9 mouse cellular contexts compared by ENCODE assay signal in the genomic region with DNA sequence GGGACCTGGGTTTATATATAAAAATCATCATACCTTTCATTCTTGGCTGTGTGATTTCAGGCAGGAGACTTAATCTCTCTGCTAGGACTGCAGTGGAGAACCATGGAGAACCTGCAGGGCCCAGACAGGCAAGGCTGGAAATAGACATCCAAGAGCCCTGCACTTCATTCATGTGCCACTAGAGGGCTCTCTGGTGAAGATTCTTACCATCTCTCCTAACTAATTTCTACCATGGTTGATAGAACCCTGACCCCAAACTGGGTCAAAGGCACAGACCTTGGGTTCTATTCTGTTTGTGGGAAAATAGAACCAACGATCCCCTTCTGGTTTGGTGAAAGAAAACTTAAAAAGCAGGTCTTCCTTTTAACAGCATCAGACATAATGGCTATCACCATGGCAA. TPM values are rescaled to one million over a fixed set of nuclear protein-coding genes. Genes with fewer than 3 reads are reported as not detected.
DNase-seq lines count a peak whose midpoint lies in the region; ATAC-seq lines count a peak whose summit lies in the region.
"Had no signal": no experiment of that assay in that cellular context is flagged by ENCODE, and none has a peak within 500 bp of the region (broad histone marks: within the 10 kb centered on the region; RNA-seq: fewer than 3 reads in every experiment).

No protein-coding gene starts in this region.

- no peaks in the 10 kb centered on the region for H3K9me3 ChIP-seq in hindbrain, embryonic 11.5 days (ENCODE audit: control insufficient read depth, low read length)
- no peaks in the 10 kb centered on the region for H3K9me3 ChIP-seq in hindbrain, embryonic 12.5 days (replicated peaks)
- H3K9me3 ChIP-seq in midbrain, embryonic 14.5 days (ENCODE audit: control insufficient read depth, low read length): no peaks in the 10 kb centered on the region
- H3K9me3 ChIP-seq: limb, embryonic 12.5 days had no signal

- WGBS in hindbrain, embryonic 11.5 days: 3% methylated on average over 1 of the region's 1 CpGs
- WGBS in hindbrain, embryonic 12.5 days: 8% methylated on average over 1 of the region's 1 CpGs
- WGBS in midbrain, embryonic 14.5 days: 7% methylated on average over 1 of the region's 1 CpGs

- no peak overlapping the region for H3K4me3 ChIP-seq in hindbrain, embryonic 11.5 days (ENCODE audit: low read depth, low read length)
- no peak overlapping the region for H3K4me3 ChIP-seq in hindbrain, embryonic 12.5 days
- H3K4me3 ChIP-seq in midbrain, embryonic 14.5 days (replicated peaks; ENCODE audit: low read depth, low read length): no peak overlapping the region
- H3K4me3 ChIP-seq: limb, embryonic 12.5 days had no signal

- H3K36me3 ChIP-seq in hindbrain, embryonic 11.5 days (ENCODE audit: control insufficient read depth, insufficient read depth, low read length): no peaks in the 10 kb centered on the region
- H3K36me3 ChIP-seq in hindbrain, embryonic 12.5 days: no peaks in the 10 kb centered on the region
- no peaks in the 10 kb centered on the region for H3K36me3 ChIP-seq in midbrain, embryonic 14.5 days (ENCODE audit: control insufficient read depth, insufficient read depth, low read length)
- H3K36me3 ChIP-seq: limb, embryonic 12.5 days had no signal

- no peak overlapping the region for H3K27ac ChIP-seq in hindbrain, embryonic 11.5 days (ENCODE audit: low read depth, low read length)
- H3K27ac ChIP-seq in hindbrain, embryonic 12.5 days: no peak overlapping the region
- no peak overlapping the region for H3K27ac ChIP-seq in midbrain, embryonic 14.5 days (replicated peaks; ENCODE audit: low read depth, low read length)
- H3K27ac ChIP-seq: limb, embryonic 12.5 days had no signal

- ATAC-seq in hindbrain, embryonic 11.5 days (ENCODE audit: low FRiP score): peak; percentile 22; the same call in 1 of the 2 replicates
- ATAC-seq in hindbrain, embryonic 12.5 days (ENCODE audit: low FRiP score): no peak
- no peak for ATAC-seq in midbrain, embryonic 14.5 days (ENCODE audit: low FRiP score, low TSS enrichment)

- no peak overlapping the region for H3K4me2 ChIP-seq in hindbrain, embryonic 11.5 days (replicated peaks; ENCODE audit: low read depth, low read length)
- H3K4me2 ChIP-seq in hindbrain, embryonic 12.5 days (replicated peaks): no peak overlapping the region
- H3K4me2 ChIP-seq in midbrain, embryonic 14.5 days (ENCODE audit: low read length): no peak overlapping the region
- H3K4me2 ChIP-seq: limb, embryonic 12.5 days had no signal

- no peaks in the 10 kb centered on the region for H3K27me3 ChIP-seq in hindbrain, embryonic 11.5 days (ENCODE audit: control insufficient read depth, insufficient read depth, low read length)
- no peaks in the 10 kb centered on the region for H3K27me3 ChIP-seq in hindbrain, embryonic 12.5 days
- H3K27me3 ChIP-seq in midbrain, embryonic 14.5 days (ENCODE audit: control insufficient read depth, insufficient read depth, low read length): no peaks in the 10 kb centered on the region

- peak; percentile 80 for DNase-seq in hindbrain, embryonic 11.5 days (ENCODE audit: low spot score)
- DNase-seq in ES-CJ7 (ENCODE audit: low read depth, low spot score): peak; percentile 68
- peak; percentile 82 for DNase-seq in cerebellum, adult 8-10 months
- DNase-seq in gastrocnemius, postnatal 10 days: peak; percentile 68
- DNase-seq in layer of hippocampus, postnatal 36 days: peak; percentile 63 to 76
- peak; percentile 89 for DNase-seq in midbrain, embryonic 14.5 days
- peak; percentile 71 for DNase-seq in thymus, postnatal 25 days

- H3K9ac ChIP-seq in hindbrain, embryonic 11.5 days (ENCODE audit: low read depth, low read length): no peak overlapping the region
- no peak overlapping the region for H3K9ac ChIP-seq in hindbrain, embryonic 12.5 days
- H3K9ac ChIP-seq in midbrain, embryonic 14.5 days (replicated peaks; ENCODE audit: low read length): no peak overlapping the region
- H3K9ac ChIP-seq: limb, embryonic 12.5 days had no signal

- no peaks in the 10 kb centered on the region for H3K4me1 ChIP-seq in hindbrain, embryonic 11.5 days (replicated peaks; ENCODE audit: control insufficient read depth, insufficient read depth, low read length)
- H3K4me1 ChIP-seq in hindbrain, embryonic 12.5 days: peaks cover 19% of the 10 kb centered on the region
- H3K4me1 ChIP-seq in midbrain, embryonic 14.5 days (ENCODE audit: control insufficient read depth, insufficient read depth, low read length): peaks cover 14% of the 10 kb centered on the region
- H3K4me1 ChIP-seq: limb, embryonic 12.5 days had no signal

RNA-seq across cellular contexts. Expression of gene Calm3, which starts 6.9 kb away (rescaled TPM):
- polyA plus RNA-seq in hindbrain, embryonic 11.5 days (2014; fragmentation: Nextera tagmentation; extraction: Ambion mirVana): 322 and 337 TPM in 2 replicates
- polyA plus RNA-seq in hindbrain, embryonic 12.5 days (2016; fragmentation: Nextera tagmentation; extraction: Ambion mirVana): 185 and 210 TPM in 2 replicates
- total RNA-seq in gastrocnemius, postnatal 10 days (2021): 100 to 1,000 TPM; 255 to 271 TPM
- 1,000 to 10,000 TPM; 2,055 to 2,361 TPM for total RNA-seq in layer of hippocampus, postnatal 36 days (2021)
- polyA plus RNA-seq in midbrain, embryonic 14.5 days (2014; fragmentation: Nextera tagmentation; extraction: Ambion mirVana): 494 and 652 TPM in 2 replicates

RNA-seq across cellular contexts. Expression of gene Pnmal2, which starts 13.6 kb away (rescaled TPM):
- 7.8 and 11.0 TPM in 2 replicates for polyA plus RNA-seq in hindbrain, embryonic 11.5 days (2014; fragmentation: Nextera tagmentation; extraction: Ambion mirVana)
- polyA plus RNA-seq in hindbrain, embryonic 12.5 days (2016; fragmentation: Nextera tagmentation; extraction: Ambion mirVana): 55.6 and 60.3 TPM in 2 replicates
- total RNA-seq in gastrocnemius, postnatal 10 days (2021): 10 to 100 TPM; 20.6 to 24.5 TPM
- total RNA-seq in layer of hippocampus, postnatal 36 days (2021): 100 to 1,000 TPM; 345 to 361 TPM
- polyA plus RNA-seq in midbrain, embryonic 14.5 days (2014; fragmentation: Nextera tagmentation; extraction: Ambion mirVana): 115 and 116 TPM in 2 replicates

RNA-seq across cellular contexts. Expression of gene Ptgir, which starts 24.6 kb away (rescaled TPM):
- 0.56 and 0.81 TPM in 2 replicates for polyA plus RNA-seq in hindbrain, embryonic 11.5 days (2014; fragmentation: Nextera tagmentation; extraction: Ambion mirVana)
- polyA plus RNA-seq in hindbrain, embryonic 12.5 days (2016; fragmentation: Nextera tagmentation; extraction: Ambion mirVana): 1.6 and 2.1 TPM in 2 replicates
- total RNA-seq in gastrocnemius, postnatal 10 days (2021): 1 to 10 TPM; 1.8 to 2.9 TPM
- total RNA-seq in layer of hippocampus, postnatal 36 days (2021): not detected
- 0.16 and 0.30 TPM in 2 replicates for polyA plus RNA-seq in midbrain, embryonic 14.5 days (2014; fragmentation: Nextera tagmentation; extraction: Ambion mirVana)

RNA-seq across cellular contexts. Expression of gene Pnmal1, which starts 28.6 kb away (rescaled TPM):
- polyA plus RNA-seq in hindbrain, embryonic 11.5 days (2014; fragmentation: Nextera tagmentation; extraction: Ambion mirVana): 17.6 and 19.5 TPM in 2 replicates
- 24.0 and 27.3 TPM in 2 replicates for polyA plus RNA-seq in hindbrain, embryonic 12.5 days (2016; fragmentation: Nextera tagmentation; extraction: Ambion mirVana)
- total RNA-seq in gastrocnemius, postnatal 10 days (2021): under 1 TPM; 0.16 to 0.21 TPM
- total RNA-seq in layer of hippocampus, postnatal 36 days (2021): 100 to 1,000 TPM; 119 to 124 TPM
- 60.8 and 69.8 TPM in 2 replicates for polyA plus RNA-seq in midbrain, embryonic 14.5 days (2014; fragmentation: Nextera tagmentation; extraction: Ambion mirVana)

RNA-seq across cellular contexts. Expression of gene Gng8, which starts 39.3 kb away (rescaled TPM):
- polyA plus RNA-seq in hindbrain, embryonic 11.5 days (2014; fragmentation: Nextera tagmentation; extraction: Ambion mirVana): 9.0 and 11.0 TPM in 2 replicates
- polyA plus RNA-seq in hindbrain, embryonic 12.5 days (2016; fragmentation: Nextera tagmentation; extraction: Ambion mirVana): 12.1 and 13.6 TPM in 2 replicates
- 1 to 10 TPM; 1.3 to 2.7 TPM for total RNA-seq in gastrocnemius, postnatal 10 days (2021)
- total RNA-seq in layer of hippocampus, postnatal 36 days (2021): 1 to 10 TPM; 2.4 to 2.7 TPM
- 11.7 and 17.2 TPM in 2 replicates for polyA plus RNA-seq in midbrain, embryonic 14.5 days (2014; fragmentation: Nextera tagmentation; extraction: Ambion mirVana)
